In the genomic region with DNA sequence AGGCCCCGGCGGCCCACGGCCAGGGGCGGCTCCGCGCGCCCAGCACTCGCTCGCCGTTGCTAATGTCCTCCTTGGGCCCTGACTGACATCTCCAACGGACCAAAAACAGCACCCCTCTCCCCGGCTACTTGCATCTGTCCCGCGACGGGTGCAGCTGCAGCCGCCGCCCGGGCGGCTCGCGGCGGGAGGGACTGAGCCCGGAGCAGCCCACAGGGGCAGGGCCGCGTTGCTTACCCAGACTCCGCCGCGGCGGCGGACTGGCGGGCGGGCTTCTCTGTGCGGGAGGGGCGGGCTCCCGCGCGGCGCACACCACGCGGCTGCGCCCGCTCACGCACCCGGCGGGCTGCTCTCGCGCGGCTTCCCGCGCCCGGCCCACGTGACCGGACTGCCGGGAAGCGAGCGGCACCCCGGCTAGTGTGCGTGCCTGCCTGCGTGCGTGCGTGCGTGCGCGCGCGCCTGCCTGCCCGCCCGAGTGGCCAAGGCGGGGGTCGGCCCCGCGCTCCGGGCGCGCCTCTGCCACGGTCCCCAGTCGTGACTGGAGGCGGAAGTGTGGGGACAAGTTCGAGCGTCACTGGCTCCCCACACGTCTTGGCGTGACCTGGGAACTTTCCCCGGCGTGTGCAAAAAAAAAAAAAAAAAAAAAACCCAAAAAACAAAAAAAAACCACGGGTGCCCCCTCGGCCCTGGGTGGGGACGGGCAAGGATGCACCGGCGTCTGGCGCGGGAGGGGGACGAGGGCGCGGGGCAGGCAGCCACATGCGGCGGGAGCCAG, we compare ENCODE assay signal across 8 mouse cellular contexts. TPM values are rescaled to one million over a fixed set of nuclear protein-coding genes. Genes with fewer than 3 reads are reported as not detected.
A peak's percentile ranks its signal among the peaks of the same experiment; 100 is the strongest.
DNase-seq lines count a peak whose midpoint lies in the region; ATAC-seq and TF ChIP-seq lines count a peak whose summit lies in the region.

Gene Zbtb25 (minus strand): TSS at position 397 of the 772 bp plus-strand sequence.

- H3K27me3 ChIP-seq in embryonic facial prominence, embryonic 14.5 days (replicated peaks; ENCODE audit: control insufficient read depth, insufficient read depth, low read length) = no peaks in the 10 kb centered on the region
- no peaks in the 10 kb centered on the region for H3K27me3 ChIP-seq in kidney, embryonic 14.5 days (ENCODE audit: control insufficient read depth, insufficient read depth, low read length)
- H3K27me3 ChIP-seq in limb, embryonic 14.5 days (ENCODE audit: control insufficient read depth, insufficient read depth, low read length) = no peaks in the 10 kb centered on the region
- no peaks in the 10 kb centered on the region for H3K27me3 ChIP-seq in midbrain, embryonic 16.5 days (ENCODE audit: control insufficient read depth, insufficient read depth, low read depth, low read length)
- H3K27me3 ChIP-seq in spleen, adult 2 months (ENCODE audit: control insufficient read depth, insufficient read depth, low read length) = no peaks in the 10 kb centered on the region

- peak within 1 kb of the TSS; percentile 100 for H3K27ac ChIP-seq in embryonic facial prominence, embryonic 14.5 days (replicated peaks; ENCODE audit: low read depth, low read length)
- peak within 1 kb of the TSS; percentile 100 for H3K27ac ChIP-seq in kidney, embryonic 14.5 days (ENCODE audit: low read depth, low read length)
- peak within 1 kb of the TSS; percentile 100 for H3K27ac ChIP-seq in limb, embryonic 14.5 days (replicated peaks; ENCODE audit: low read depth, low read length)
- H3K27ac ChIP-seq in midbrain, embryonic 16.5 days (ENCODE audit: low read length) = peak within 1 kb of the TSS; percentile 95
- peak within 1 kb of the TSS; percentile 100 for H3K27ac ChIP-seq in spleen, adult 2 months (ENCODE audit: insufficient read depth, low read length)

- TF ChIP-seq POLR2A in limb, embryonic 14.5 days (IDR thresholded peaks at IDR 0.05; ENCODE audit: borderline replicate concordance, extremely low read depth, insufficient read depth, insufficient read length) = peak; percentile 43; the same call in 1 of the 2 replicates
- TF ChIP-seq POLR2A in spleen, adult 2 months (IDR thresholded peaks at IDR 0.05; ENCODE audit: low read depth, low read length) = peak; percentile 56

- WGBS in embryonic facial prominence, embryonic 14.5 days = 0% methylated on average over 31 of the region's 96 CpGs
- under 1% methylated on average over 74 of the region's 96 CpGs for WGBS in kidney, embryonic 14.5 days
- WGBS in limb, embryonic 14.5 days = under 1% methylated on average over 39 of the region's 96 CpGs
- 0% methylated on average over 71 of the region's 96 CpGs for WGBS in midbrain, embryonic 16.5 days
- 1% methylated on average over 96 of the region's 96 CpGs for WGBS in spleen, adult 2 months

- peaks cover 39% of the 10 kb centered on the region for H3K4me1 ChIP-seq in embryonic facial prominence, embryonic 14.5 days (ENCODE audit: control insufficient read depth, insufficient read depth, low read length)
- peaks cover 42% of the 10 kb centered on the region for H3K4me1 ChIP-seq in kidney, embryonic 14.5 days (ENCODE audit: control insufficient read depth, insufficient read depth, low read length)
- H3K4me1 ChIP-seq in limb, embryonic 14.5 days (ENCODE audit: control insufficient read depth, insufficient read depth, low read length) = peaks cover 37% of the 10 kb centered on the region
- peaks cover 30% of the 10 kb centered on the region for H3K4me1 ChIP-seq in midbrain, embryonic 16.5 days (ENCODE audit: control insufficient read depth, insufficient read depth, low read length)
- peaks cover 22% of the 10 kb centered on the region; the same call in 1 of the 2 replicates for H3K4me1 ChIP-seq in spleen, adult 2 months (ENCODE audit: control insufficient read depth, insufficient read depth, insufficient read length)

- H3K4me3 ChIP-seq in embryonic facial prominence, embryonic 14.5 days (ENCODE audit: low read depth, low read length) = peak within 1 kb of the TSS; percentile 99
- H3K4me3 ChIP-seq in kidney, embryonic 14.5 days (ENCODE audit: low read length) = peak within 1 kb of the TSS; percentile 98
- peak within 1 kb of the TSS; percentile 96 for H3K4me3 ChIP-seq in limb, embryonic 14.5 days (replicated peaks; ENCODE audit: low read length)
- peak within 1 kb of the TSS; percentile 88 for H3K4me3 ChIP-seq in midbrain, embryonic 16.5 days (ENCODE audit: low read depth, low read length)
- peak within 1 kb of the TSS; percentile 100 for H3K4me3 ChIP-seq in spleen, adult 2 months (ENCODE audit: extremely low read depth, insufficient read depth, insufficient read length)

- no peaks in the 10 kb centered on the region for H3K9me3 ChIP-seq in embryonic facial prominence, embryonic 14.5 days (ENCODE audit: control insufficient read depth, low read length)
- no peaks in the 10 kb centered on the region for H3K9me3 ChIP-seq in kidney, embryonic 14.5 days (ENCODE audit: control insufficient read depth, low read length)
- H3K9me3 ChIP-seq in limb, embryonic 14.5 days (ENCODE audit: control insufficient read depth, low read length) = no peaks in the 10 kb centered on the region
- H3K9me3 ChIP-seq in midbrain, embryonic 16.5 days (replicated peaks; ENCODE audit: control insufficient read depth, low read length, poor library complexity, severe bottlenecking) = no peaks in the 10 kb centered on the region

- peak; percentile 80 for ATAC-seq in embryonic facial prominence, embryonic 14.5 days (ENCODE audit: low read depth)
- peak; percentile 73 for ATAC-seq in kidney, embryonic 14.5 days (ENCODE audit: low FRiP score, low TSS enrichment)
- peak; percentile 79 for ATAC-seq in limb, embryonic 14.5 days (ENCODE audit: low FRiP score, low read depth)
- peak; percentile 93 for ATAC-seq in midbrain, embryonic 16.5 days

- no peaks in the 10 kb centered on the region for H3K36me3 ChIP-seq in embryonic facial prominence, embryonic 14.5 days (ENCODE audit: control insufficient read depth, insufficient read depth, low read length)
- no peaks in the 10 kb centered on the region for H3K36me3 ChIP-seq in kidney, embryonic 14.5 days (ENCODE audit: control insufficient read depth, insufficient read depth, low read length)
- no peaks in the 10 kb centered on the region for H3K36me3 ChIP-seq in limb, embryonic 14.5 days (ENCODE audit: control insufficient read depth, insufficient read depth, low read length)
- no peaks in the 10 kb centered on the region for H3K36me3 ChIP-seq in midbrain, embryonic 16.5 days (ENCODE audit: control insufficient read depth, insufficient read depth, low read length)
- H3K36me3 ChIP-seq in spleen, adult 2 months (ENCODE audit: control insufficient read depth, insufficient read depth, low read length) = no peaks in the 10 kb centered on the region

- peak within 1 kb of the TSS; percentile 82 for H3K4me2 ChIP-seq in embryonic facial prominence, embryonic 14.5 days (ENCODE audit: low read depth, low read length)
- peak within 1 kb of the TSS; percentile 73 for H3K4me2 ChIP-seq in kidney, embryonic 14.5 days (replicated peaks; ENCODE audit: low read depth, low read length)
- peak within 1 kb of the TSS; percentile 83 for H3K4me2 ChIP-seq in limb, embryonic 14.5 days (replicated peaks; ENCODE audit: low read depth, low read length, severe bottlenecking)
- peak within 1 kb of the TSS; percentile 72 for H3K4me2 ChIP-seq in midbrain, embryonic 16.5 days (ENCODE audit: low read length)

- DNase-seq in 3T3-L1 (ENCODE audit: low read depth, low spot score) = peak; percentile 71
- peak; percentile 67 to 69 for DNase-seq in adrenal gland, postnatal 4 days (ENCODE audit: low spot score in 2 of 2)
- peak; percentile 94 for DNase-seq in embryonic facial prominence, embryonic 14.5 days (ENCODE audit: low spot score)
- DNase-seq in heart, adult 9 months (ENCODE audit: low spot score in 2 of 2) = peak; percentile 83 to 85
- DNase-seq in limb, embryonic 14.5 days (ENCODE audit: low spot score) = peak; percentile 86
- DNase-seq in spleen, adult 2 months (ENCODE audit: low read depth in 1 of 2, low spot score in 2 of 2) = peak in 1 of 2 experiments; percentile 77

- TF ChIP-seq CTCF in spleen, adult 2 months (IDR thresholded peaks at IDR 0.05; ENCODE audit: extremely low read depth, insufficient read depth, insufficient read length, insufficient replicate concordance) = no peak

- peak within 1 kb of the TSS; percentile 99 for H3K9ac ChIP-seq in embryonic facial prominence, embryonic 14.5 days (ENCODE audit: low read depth, low read length)
- H3K9ac ChIP-seq in kidney, embryonic 14.5 days (ENCODE audit: low read depth, low read length) = peak within 1 kb of the TSS; percentile 99
- H3K9ac ChIP-seq in limb, embryonic 14.5 days (ENCODE audit: low read depth, low read length, severe bottlenecking) = peak within 1 kb of the TSS; percentile 99
- H3K9ac ChIP-seq in midbrain, embryonic 16.5 days (ENCODE audit: low read depth, low read length) = peak within 1 kb of the TSS; percentile 96

RNA-seq across cellular contexts. Expression of gene Zbtb25, which starts in this region (rescaled TPM):
- total RNA-seq in adrenal gland, postnatal 4 days (2021) = 10 to 100 TPM; 16.5 to 16.6 TPM
- polyA plus RNA-seq in embryonic facial prominence, embryonic 14.5 days (2014; fragmentation: Nextera tagmentation; extraction: Ambion mirVana) = 21.2 and 21.4 TPM in 2 replicates
- polyA plus RNA-seq in kidney, embryonic 14.5 days (2014; fragmentation: Nextera tagmentation; extraction: Ambion mirVana) = 19.9 and 20.5 TPM in 2 replicates
- polyA plus RNA-seq in limb, embryonic 14.5 days (2012; rRNA removed) = 24.1 and 27.2 TPM in 2 replicates
- polyA plus RNA-seq in limb, embryonic 14.5 days (2014; fragmentation: Nextera tagmentation; extraction: Ambion mirVana) = 21.4 and 23.9 TPM in 2 replicates
- polyA plus RNA-seq in midbrain, embryonic 16.5 days (2015; fragmentation: Nextera tagmentation; extraction: Ambion mirVana) = 14.7 and 15.7 TPM in 2 replicates
- polyA plus RNA-seq in spleen, adult 2 months (2012; rRNA removed) = 6.9 and 7.5 TPM in 2 replicates
